Mouse (Mus musculus) c-Kit-positive CD71-positive TER-119-negative erythroid progenitor cells, embryonic 14.5 days (primary cell): ENCODE measurements at regions not wholly inside any gene's neighbourhood (a gene's known extent, or its start where the extent isn't known, plus 50 kb on each side); places are given as distances from the start of the nearest gene placed in this dataset.
"Not testable (repeated sequence)": the region's sequence is repeated elsewhere in the genome, so short reads cannot be mapped to it uniquely, and the experiment has no call there.

Experiments
- DNase-seq: peaks from one replicate; pipeline ENCODE4 v3.0.0-alpha.2; 2013; ENCODE audit warnings: low read depth

GRCm38 (mm10) chr3:133664914-133665313, 120.0 kb upstream of the Tet2 start:
- DNase-seq = no peak

GRCm38 (mm10) chr3:133665425-133666317, 120.7 kb upstream of the Tet2 start:
- DNase-seq = no peak

GRCm38 (mm10) chr3:133672742-133673447, 128.0 kb upstream of the Tet2 start:
- DNase-seq = no peak

- no peak for DNase-seq
Observed at GRCm38 (mm10) chr3:133677892-133678291, 133.0 kb upstream of the Tet2 start.

- peak; percentile 16 for DNase-seq
Observed at GRCm38 (mm10) chr3:133679891-133680290, 135.0 kb upstream of the Tet2 start.

GRCm38 (mm10) chr3:133680343-133680742, 135.4 kb upstream of the Tet2 start:
- DNase-seq = no peak

GRCm38 (mm10) chr3:133680805-133681204, 135.9 kb upstream of the Tet2 start:
- DNase-seq = no peak

- no peak for DNase-seq
Observed at GRCm38 (mm10) chr3:133684196-133684743, 139.3 kb upstream of the Tet2 start.

- no peak for DNase-seq
Observed at GRCm38 (mm10) chr3:133684747-133685146, 139.8 kb upstream of the Tet2 start.

GRCm38 (mm10) chr3:133685393-133685792, 140.5 kb upstream of the Tet2 start:
- DNase-seq = no peak

- DNase-seq = no peak
Observed at GRCm38 (mm10) chr3:133694057-133694456, 149.1 kb upstream of the Tet2 start.

- DNase-seq = no peak
Observed at GRCm38 (mm10) chr3:133696122-133696521, 151.2 kb upstream of the Tet2 start.

GRCm38 (mm10) chr3:133704849-133705248, 159.9 kb upstream of the Tet2 start:
- DNase-seq = not testable (repeated sequence)

- no peak for DNase-seq
Observed at GRCm38 (mm10) chr3:133711518-133711917, 166.6 kb upstream of the Tet2 start.

- DNase-seq = no peak
Observed at GRCm38 (mm10) chr3:133722550-133723290, 177.8 kb upstream of the Tet2 start.

GRCm38 (mm10) chr3:133726831-133727230, 181.9 kb upstream of the Tet2 start:
- no peak for DNase-seq

- no peak for DNase-seq
Observed at GRCm38 (mm10) chr3:133735603-133736002, 190.7 kb upstream of the Tet2 start.

GRCm38 (mm10) chr3:133738936-133739335, 194.0 kb upstream of the Tet2 start:
- no peak for DNase-seq

GRCm38 (mm10) chr3:133744552-133745118, 199.7 kb upstream of the Tet2 start:
- DNase-seq = no peak

- no peak for DNase-seq
Observed at GRCm38 (mm10) chr3:133748756-133749737, 204.1 kb upstream of the Tet2 start.

- no peak for DNase-seq
Observed at GRCm38 (mm10) chr3:133750061-133750460, 205.1 kb upstream of the Tet2 start.
